Mouse (Mus musculus) spleen, adult 12 weeks (tissue): ENCODE measurements around the gene Agpat4.
"Not testable (repeated sequence)": the region's sequence is repeated elsewhere in the genome, so short reads cannot be mapped to it uniquely, and the experiment has no call there.

ENCODE experiments used
- DNase-seq: peaks from one replicate; pipeline ENCODE4 v3.0.0; 2022; ENCODE audit warnings: low spot score

Gene Agpat4

DNA sequence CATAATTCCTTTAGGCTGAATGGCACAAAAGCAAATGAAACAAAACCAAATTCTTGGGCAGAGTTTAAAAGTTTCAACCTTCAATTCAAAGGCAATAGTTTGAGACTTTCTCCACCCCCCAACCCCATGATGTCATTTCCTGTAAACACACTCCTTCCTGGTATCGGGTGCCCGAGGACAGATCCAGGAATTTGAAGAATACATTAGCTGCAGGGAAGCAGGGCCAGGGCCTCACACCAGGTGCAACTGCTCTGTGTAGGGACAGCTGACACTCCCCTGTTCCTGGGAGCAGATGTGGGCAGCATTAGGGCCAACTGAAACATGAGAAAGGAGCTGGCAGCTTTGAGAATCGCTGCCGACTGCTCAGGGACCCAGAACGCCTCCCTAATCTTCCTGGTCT, 76.6 kb downstream of the Agpat4 start:
- DNase-seq, result no peak

- no peak for DNase-seq
Measured at GRCm38 (mm10) chr17:12195604-12196003, 77.1 kb downstream of the Agpat4 start.

GRCm38 (mm10) chr17:12199933-12200332, 81.4 kb downstream of the Agpat4 start:
- no peak for DNase-seq

DNA sequence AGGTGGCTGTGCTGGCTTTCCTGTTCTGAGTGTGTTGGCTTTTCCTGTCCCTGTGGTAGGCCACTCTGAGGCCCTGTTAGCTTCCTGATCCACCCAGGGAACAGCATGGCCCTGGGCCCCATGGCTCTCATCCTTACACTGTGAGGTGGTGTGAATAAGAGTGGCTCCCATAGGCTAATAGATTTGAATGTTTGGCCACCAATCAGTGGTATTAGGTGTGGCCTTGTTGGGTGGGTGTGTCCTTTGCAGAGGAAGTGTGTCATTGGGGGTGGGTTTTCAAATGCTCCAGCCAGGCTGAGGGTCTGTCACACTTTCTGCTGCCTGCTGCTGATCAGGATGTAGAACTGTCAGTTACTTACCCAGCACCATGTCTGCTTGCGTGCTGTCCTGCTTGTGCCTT, 82.6 kb downstream of the Agpat4 start:
- no peak for DNase-seq

DNA sequence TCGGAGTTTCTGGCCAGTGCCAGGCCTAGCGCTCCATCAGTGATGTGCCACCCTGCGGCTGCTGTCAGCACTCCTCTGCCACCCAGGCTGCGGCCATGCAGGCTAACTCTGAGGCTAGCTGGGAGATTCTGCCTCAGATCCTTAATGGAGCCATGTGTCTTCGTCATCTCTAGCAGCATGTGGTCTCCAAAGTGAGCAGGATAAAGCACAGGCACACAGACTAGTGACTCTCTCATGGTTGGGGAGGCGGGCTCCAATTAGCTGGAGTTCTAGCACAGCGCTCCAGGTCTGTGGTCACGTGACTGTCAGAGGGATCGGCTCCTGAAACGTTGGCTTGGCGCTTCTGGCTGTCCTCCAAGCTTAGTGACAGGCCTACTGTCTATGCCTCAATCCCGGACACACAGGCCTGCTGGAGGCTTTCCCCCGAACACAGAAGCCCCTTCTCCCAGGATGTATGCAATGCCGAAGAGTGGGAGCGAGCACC, 85.0 kb downstream of the Agpat4 start:
- DNase-seq, result peak; percentile 17

GRCm38 (mm10) chr17:12204246-12204645, 85.7 kb downstream of the Agpat4 start:
- DNase-seq, result peak; percentile 27

GRCm38 (mm10) chr17:12204689-12205014, 86.1 kb downstream of the Agpat4 start:
- DNase-seq, result no peak

DNA sequence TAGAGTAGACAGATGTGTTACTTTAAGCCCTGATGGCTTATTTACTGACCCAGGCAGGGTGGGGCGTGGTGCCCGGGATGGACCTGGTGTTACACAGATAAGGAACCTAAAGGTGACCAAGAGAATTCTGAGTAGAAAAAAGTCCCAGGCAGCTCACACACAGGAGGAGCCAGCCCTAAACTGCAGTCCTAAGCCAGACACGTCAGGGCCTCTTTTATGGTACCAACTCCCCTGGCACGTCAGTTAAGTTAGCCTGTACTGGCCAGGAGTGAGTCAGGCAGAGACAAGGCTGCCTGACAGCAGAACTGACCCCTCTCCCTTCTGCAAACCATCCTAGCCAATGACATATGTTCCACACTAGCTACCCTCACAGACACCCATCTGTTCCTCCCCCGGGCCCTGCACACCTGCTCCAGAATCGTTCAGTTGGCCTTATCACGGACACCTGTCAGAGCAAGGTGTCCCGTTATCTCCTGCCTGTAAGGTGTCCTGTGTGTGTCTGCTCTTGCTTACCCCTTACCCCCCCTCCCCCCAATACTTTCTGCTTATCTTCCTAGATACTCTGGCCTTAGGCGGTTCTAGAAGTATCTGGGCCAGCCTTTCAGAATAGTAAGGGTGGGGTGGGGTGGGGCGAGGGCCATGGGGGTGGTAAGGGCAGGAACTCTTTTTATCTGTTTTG, 86.7 kb downstream of the Agpat4 start:
- DNase-seq, result peak; percentile 78

DNA sequence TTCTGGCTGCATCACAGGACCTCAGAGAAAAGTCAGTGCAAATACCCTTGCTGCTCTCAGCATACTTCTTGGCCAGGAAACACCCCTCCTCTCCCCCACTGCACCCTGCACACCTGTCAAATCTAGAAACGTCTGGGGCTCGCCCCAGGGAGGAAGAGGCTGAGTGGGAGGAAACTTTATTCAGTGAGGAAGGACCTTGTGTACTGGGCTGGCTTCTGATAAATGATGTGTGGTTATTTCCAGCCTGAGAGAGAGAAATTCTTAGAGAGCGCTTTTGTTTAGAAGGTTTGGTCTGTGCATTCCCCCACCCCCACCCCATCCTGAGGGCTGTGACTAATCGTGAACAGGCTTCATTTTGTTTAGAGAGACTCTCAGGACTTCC, 87.2 kb downstream of the Agpat4 start:
- peak; percentile 46 for DNase-seq

DNA sequence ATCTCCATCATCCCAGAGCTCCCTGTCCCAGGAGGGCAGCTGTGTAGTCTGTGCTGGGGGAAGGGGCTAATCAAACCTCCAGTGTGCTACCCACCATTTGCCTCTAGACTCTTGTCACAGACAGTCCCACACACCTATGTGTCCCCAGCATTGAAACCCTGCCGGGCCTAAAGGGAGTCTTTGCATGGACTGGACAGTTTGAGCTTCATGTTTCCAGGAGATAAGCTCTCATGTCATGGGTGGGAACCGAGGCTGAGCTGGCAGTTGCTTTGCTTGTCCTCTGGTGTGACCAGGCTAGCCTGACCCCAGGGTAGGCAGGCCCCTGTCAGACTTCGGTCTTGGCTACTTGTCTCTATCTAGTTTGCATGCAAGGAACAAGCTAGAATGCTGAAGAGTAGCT, 87.7 kb downstream of the Agpat4 start:
- DNase-seq, result peak; percentile 62

DNA sequence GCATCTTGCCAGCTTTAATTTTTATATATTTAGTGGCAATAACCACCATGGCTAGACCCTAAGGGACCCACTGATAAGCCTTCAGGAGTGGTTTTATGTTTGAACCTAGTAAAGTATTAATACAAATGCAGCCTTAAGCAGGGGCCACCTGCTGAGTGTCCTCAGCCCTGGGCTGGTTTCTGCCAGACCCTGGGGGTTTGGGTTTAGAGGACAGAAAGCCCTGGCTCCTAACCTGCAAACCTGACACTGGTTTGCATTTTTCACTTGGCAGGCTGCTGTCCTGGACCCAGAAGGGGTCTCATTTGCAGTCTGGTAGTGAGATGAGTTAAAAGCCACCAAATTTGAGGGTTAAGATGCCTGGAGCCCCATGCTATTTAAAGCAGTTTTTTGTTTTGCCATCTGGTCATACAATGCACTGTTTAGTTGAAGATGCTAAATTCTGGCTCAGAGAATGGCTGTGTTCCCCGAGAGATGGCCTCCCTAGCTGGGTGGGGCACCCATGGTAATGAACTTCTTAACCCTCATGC, 88.6 kb downstream of the Agpat4 start:
- DNase-seq, result no peak

GRCm38 (mm10) chr17:12209481-12209880, 91.0 kb downstream of the Agpat4 start:
- DNase-seq, result no peak

DNA sequence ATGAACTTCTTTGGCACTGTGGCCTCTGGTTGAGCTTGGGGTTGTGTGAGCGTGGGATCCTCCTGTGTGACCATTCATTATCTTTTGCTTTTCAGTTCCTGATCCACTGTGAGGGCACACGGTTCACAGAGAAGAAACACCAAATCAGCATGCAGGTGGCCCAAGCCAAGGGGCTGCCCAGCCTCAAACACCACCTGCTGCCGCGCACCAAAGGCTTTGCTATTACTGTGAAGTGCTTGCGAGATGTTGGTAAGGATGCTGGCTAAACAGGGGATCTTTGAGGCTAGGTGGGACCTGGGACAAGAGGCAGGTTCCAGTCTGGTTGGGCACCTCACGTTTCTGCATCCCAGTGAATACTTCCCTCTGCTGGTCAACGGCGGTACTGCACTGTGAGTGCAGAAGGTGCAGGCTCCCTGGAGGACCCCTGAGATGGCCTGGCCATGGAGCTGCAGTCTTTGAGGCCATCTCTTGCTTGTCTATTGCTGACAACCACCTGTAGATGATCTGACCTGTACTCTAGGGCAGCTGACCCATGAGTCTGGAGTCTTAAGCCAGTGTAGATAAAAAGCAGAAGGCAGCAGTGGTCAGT, 92.1 kb downstream of the Agpat4 start:
- DNase-seq, result peak; percentile 82

GRCm38 (mm10) chr17:12211890-12212289, 93.4 kb downstream of the Agpat4 start:
- DNase-seq, result no peak

GRCm38 (mm10) chr17:12212341-12212740, 93.8 kb downstream of the Agpat4 start:
- DNase-seq, result no peak

GRCm38 (mm10) chr17:12213430-12213829, 94.9 kb downstream of the Agpat4 start:
- DNase-seq, result no peak

DNA sequence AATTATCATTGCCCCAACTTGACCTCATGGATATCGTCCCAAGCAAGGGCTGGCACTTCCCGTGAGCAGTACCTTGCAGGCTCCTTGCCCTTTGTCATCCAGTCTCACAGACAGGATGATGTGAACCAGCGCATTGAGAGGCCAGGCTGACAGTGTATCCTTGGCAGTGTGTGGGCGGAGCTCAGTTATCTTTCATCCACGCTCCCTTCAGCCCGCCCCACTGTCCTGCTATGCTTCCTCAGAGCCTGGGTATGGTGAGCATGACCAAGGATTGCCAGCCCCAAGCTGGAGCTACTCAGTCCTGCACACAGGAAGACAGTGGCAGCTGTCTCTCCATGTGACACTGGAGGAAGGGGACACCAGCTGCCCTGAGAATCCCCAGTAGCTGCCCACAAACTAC, 97.7 kb downstream of the Agpat4 start:
- DNase-seq, result no peak

- no peak for DNase-seq
Measured at GRCm38 (mm10) chr17:12221926-12222325, 103.4 kb downstream of the Agpat4 start.

DNA sequence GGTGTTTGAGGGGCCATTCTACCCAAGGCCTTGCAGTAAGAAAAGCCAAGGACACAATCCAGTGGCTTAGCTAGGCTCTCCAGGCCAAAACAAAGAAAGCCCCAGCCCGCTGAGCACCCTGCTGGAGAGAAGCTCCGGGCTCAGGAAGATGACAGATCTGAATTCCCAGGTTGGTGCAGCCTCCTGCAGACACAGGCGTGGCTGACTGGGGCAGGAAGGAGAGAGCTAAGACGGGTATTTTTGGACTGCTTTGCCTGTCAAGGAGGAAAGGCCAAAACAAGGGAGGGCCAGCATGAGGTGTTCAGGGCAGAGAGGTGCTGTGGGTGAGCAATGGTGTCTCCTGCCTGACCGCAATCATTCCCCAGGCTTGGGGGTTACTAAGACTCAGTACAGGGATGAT, 105.2 kb downstream of the Agpat4 start:
- no peak for DNase-seq

DNA sequence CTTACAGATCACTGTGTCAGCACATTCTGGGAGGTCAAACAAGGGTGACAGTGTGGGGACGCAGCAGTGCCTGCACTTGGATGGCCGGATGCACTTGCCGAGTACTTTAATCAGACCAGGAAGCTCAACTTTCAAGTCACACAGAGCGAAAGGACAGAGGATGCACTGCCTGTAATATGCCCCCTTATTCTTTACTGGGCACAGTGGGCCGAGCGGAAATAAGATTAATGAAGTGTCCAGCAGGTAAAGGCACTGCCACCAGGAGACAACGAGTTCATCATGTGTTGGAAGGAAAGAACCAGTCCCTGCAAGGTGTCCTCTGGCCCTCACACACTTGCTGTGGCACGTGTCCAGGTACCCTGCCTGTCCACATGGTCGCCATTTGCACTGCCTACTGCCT, 105.6 kb downstream of the Agpat4 start:
- no peak for DNase-seq

DNA sequence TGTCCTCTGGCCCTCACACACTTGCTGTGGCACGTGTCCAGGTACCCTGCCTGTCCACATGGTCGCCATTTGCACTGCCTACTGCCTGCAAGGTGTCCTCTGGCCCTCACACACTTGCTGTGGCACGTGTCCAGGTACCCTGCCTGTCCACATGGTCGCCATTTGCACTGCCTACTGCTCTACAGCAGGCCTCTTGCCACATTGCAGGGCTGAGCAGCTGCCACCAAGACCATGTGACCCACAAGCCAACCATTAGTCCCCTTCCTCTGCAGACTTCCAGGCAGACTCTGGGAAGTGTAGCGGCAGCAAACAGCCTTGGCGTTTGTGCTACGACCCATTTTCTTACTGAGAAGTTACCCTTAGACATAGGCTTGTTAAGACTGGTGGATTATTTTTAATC, 106.0 kb downstream of the Agpat4 start:
- not testable (repeated sequence) for DNase-seq

GRCm38 (mm10) chr17:12225227-12225626, 106.7 kb downstream of the Agpat4 start:
- DNase-seq, result no peak

DNA sequence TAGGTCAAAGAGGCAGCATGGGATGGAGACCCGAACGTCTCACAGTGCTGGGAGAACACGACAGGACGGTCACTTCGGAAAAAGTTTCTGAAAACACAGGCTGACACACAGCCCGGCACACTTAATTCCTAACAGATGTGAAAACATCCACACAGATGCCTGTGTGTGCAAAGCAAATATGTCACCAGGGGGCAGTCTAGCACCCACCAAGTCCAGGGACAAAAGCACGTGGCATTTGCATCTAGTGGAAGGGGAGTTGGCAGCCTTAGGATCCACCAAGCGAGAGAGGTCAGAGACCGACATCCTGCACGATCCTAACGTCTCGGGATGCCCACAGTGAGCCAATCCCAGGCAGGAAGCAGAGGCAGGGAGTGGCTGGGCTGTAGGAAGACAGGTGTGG, 108.0 kb downstream of the Agpat4 start:
- DNase-seq, result no peak

DNA sequence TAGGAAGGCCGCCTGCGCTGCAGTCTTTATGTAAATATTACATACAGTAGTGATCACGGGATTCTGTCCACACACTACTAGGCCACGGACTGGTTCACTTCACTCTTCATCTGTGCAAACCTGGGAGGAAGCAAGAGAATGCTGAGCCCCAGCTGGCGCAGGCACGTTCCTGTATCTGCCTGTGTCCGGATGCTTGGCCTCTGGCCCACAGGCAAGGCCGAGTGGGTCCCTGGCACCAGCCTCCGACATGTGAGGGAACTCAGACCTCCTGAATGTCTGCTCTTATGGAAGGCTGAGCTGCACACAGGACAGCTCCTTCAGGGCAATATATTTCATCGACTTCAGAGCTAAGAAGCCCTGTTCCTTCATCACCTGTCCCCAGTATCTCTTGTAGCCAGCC, 109.5 kb downstream of the Agpat4 start:
- no peak for DNase-seq
